Mouse (Mus musculus) neural tube, postnatal 0 days (tissue): ENCODE data around the gene Car9. TPM values are rescaled to one million over a fixed set of nuclear protein-coding genes. Genes with fewer than 3 reads are reported as not detected.

Source experiments
- polyA plus RNA-seq: library from polyadenylated mRNA; unstranded; fragments of >200 nt; fragmentation: Nextera tagmentation; extraction: Ambion mirVana; gene quantifications from 2 replicates; pipeline ENCODE4 v1.2.1, GENCODE M21; 2015

Gene Car9
- polyA plus RNA-seq: 0.23 and 0.37 TPM in 2 replicates

GRCm38 (mm10) chr4:43506536-43507185 is at the start of gene Car9:
Gene Car9, plus strand, starts transcription at chr4:43506966.

GRCm38 (mm10) chr4:43483535-43484091 is 23.2 kb upstream of the Car9 start, which contains the start of gene Sit1:
Gene Sit1, minus strand, starts transcription at chr4:43483734.

GRCm38 (mm10) chr4:43492821-43493185 is 14.0 kb upstream of the Car9 start, which contains the start of gene Ccdc107:
Gene Ccdc107, plus strand, starts transcription at chr4:43492900.

GRCm38 (mm10) chr4:43499407-43500333 is 7.1 kb upstream of the Car9 start, which contains the start of gene Arhgef39:
Gene Arhgef39, minus strand, starts transcription at chr4:43499695.

GRCm38 (mm10) chr4:43561997-43562768 is 55.4 kb downstream of the Car9 start, which contains the start of the genes Creb3 and Tln1:
Gene Creb3, plus strand, starts transcription at chr4:43562332.
Gene Tln1, minus strand, starts transcription at chr4:43562691.

Other genes starting within 250 kb of the Car9 start
- 0.22 and 0.75 TPM in 2 replicates for gene Atp8b5, start 239.8 kb upstream of the Car9 start, polyA plus RNA-seq
- gene Rusc2, start 125.0 kb upstream of the Car9 start, polyA plus RNA-seq: 59.5 and 73.1 TPM in 2 replicates
- 3.3 and 4.0 TPM in 2 replicates for gene Fam166b, start 77.8 kb upstream of the Car9 start, polyA plus RNA-seq
- 23.4 and 24.1 TPM in 2 replicates for gene Tesk1, start 65.0 kb upstream of the Car9 start, polyA plus RNA-seq
- 3.3 and 5.4 TPM in 2 replicates for gene Cd72, start 52.3 kb upstream of the Car9 start, polyA plus RNA-seq
- gene Sit1, start 23.2 kb upstream of the Car9 start, polyA plus RNA-seq: not detected in 2 replicates
- gene Ccdc107, start 14.1 kb upstream of the Car9 start, polyA plus RNA-seq: 110 and 113 TPM in 2 replicates
- gene Arhgef39, start 7.3 kb upstream of the Car9 start, polyA plus RNA-seq: 2.9 and 3.9 TPM in 2 replicates
- 10.8 and 12.2 TPM in 2 replicates for gene Tpm2, start 16.8 kb downstream of the Car9 start, polyA plus RNA-seq
- gene Creb3, start 55.4 kb downstream of the Car9 start, polyA plus RNA-seq: 77.3 and 93.8 TPM in 2 replicates
- 75.4 and 77.1 TPM in 2 replicates for gene Tln1, start 55.7 kb downstream of the Car9 start, polyA plus RNA-seq
- 12.9 and 14.9 TPM in 2 replicates for gene Rgp1, start 71.7 kb downstream of the Car9 start, polyA plus RNA-seq
- 48.6 and 54.6 TPM in 2 replicates for gene Gba2, start 71.9 kb downstream of the Car9 start, polyA plus RNA-seq
- 0.38 and 2.0 TPM in 2 replicates for gene Msmp, start 77.5 kb downstream of the Car9 start, polyA plus RNA-seq
- 10.6 and 12.2 TPM in 2 replicates for gene Npr2, start 125.0 kb downstream of the Car9 start, polyA plus RNA-seq
- gene Spag8, start 146.6 kb downstream of the Car9 start, polyA plus RNA-seq: 5.6 and 5.7 TPM in 2 replicates
- gene Hint2, start 149.5 kb downstream of the Car9 start, polyA plus RNA-seq: 88.3 and 108 TPM in 2 replicates
- 10.1 and 10.2 TPM in 2 replicates for gene Tmem8b, start 162.0 kb downstream of the Car9 start, polyA plus RNA-seq
- gene Fam221b, start 162.2 kb downstream of the Car9 start, polyA plus RNA-seq: 1.6 and 2.0 TPM in 2 replicates
- gene Olfr70, start 193.8 kb downstream of the Car9 start, polyA plus RNA-seq: not detected in 2 replicates
- not detected in 2 replicates for gene Olfr71, start 203.3 kb downstream of the Car9 start, polyA plus RNA-seq
- gene Hrct1, start 220.2 kb downstream of the Car9 start, polyA plus RNA-seq: 1.1 and 1.3 TPM in 2 replicates
- gene Spaar, start 223.1 kb downstream of the Car9 start, polyA plus RNA-seq: 0.14 and 0.17 TPM in 2 replicates